Mouse (Mus musculus): ENCODE results near the gene Srgap1.
A peak's percentile ranks its signal among the peaks of the same experiment; 100 is the strongest.

The Srgap1 gene

GRCm38 (mm10) chr10:121961121-121961893, 85.8 kb downstream of the Srgap1 start:
- no peak for DNase-seq

- DNase-seq, result no peak
Measured at GRCm38 (mm10) chr10:121958741-121959140, 88.4 kb downstream of the Srgap1 start.

GRCm38 (mm10) chr10:121956505-121956904, 90.6 kb downstream of the Srgap1 start:
- no peak for DNase-seq

- no peak for DNase-seq
Measured at GRCm38 (mm10) chr10:121955730-121956129, 91.4 kb downstream of the Srgap1 start.

GRCm38 (mm10) chr10:121954877-121955276, 92.2 kb downstream of the Srgap1 start:
- no peak for DNase-seq

GRCm38 (mm10) chr10:121953041-121953440, 94.1 kb downstream of the Srgap1 start:
- no peak for DNase-seq

GRCm38 (mm10) chr10:121946173-121946572, 100.9 kb downstream of the Srgap1 start:
- no peak for DNase-seq

- DNase-seq, result no peak
Measured at GRCm38 (mm10) chr10:121931909-121932308, 115.2 kb downstream of the Srgap1 start.

- no peak for DNase-seq
Measured at GRCm38 (mm10) chr10:121926094-121926493, 121.0 kb downstream of the Srgap1 start.

GRCm38 (mm10) chr10:121919016-121919415, 128.1 kb downstream of the Srgap1 start:
- no peak for DNase-seq

- no peak for DNase-seq
Measured at GRCm38 (mm10) chr10:121918579-121918978, 128.5 kb downstream of the Srgap1 start.

- DNase-seq, result no peak
Measured at GRCm38 (mm10) chr10:121915530-121915929, 131.6 kb downstream of the Srgap1 start.

GRCm38 (mm10) chr10:121904137-121904536, 143.0 kb downstream of the Srgap1 start:
- peak; percentile 93 for DNase-seq

- peak; percentile 91 for DNase-seq
Measured at GRCm38 (mm10) chr10:121902651-121903050, 144.5 kb downstream of the Srgap1 start.

- peak; percentile 23 for DNase-seq
Measured at GRCm38 (mm10) chr10:121900772-121901171, 146.3 kb downstream of the Srgap1 start.

GRCm38 (mm10) chr10:121899706-121900105, 147.4 kb downstream of the Srgap1 start:
- DNase-seq, result peak; percentile 41

- DNase-seq, result peak; percentile 67
Measured at GRCm38 (mm10) chr10:121897835-121898370, 149.2 kb downstream of the Srgap1 start.

GRCm38 (mm10) chr10:121891390-121892067, 155.6 kb downstream of the Srgap1 start:
- peak; percentile 74 for DNase-seq

GRCm38 (mm10) chr10:121890061-121890460, 157.1 kb downstream of the Srgap1 start:
- peak; percentile 65 for DNase-seq

GRCm38 (mm10) chr10:121886805-121887204, 160.3 kb downstream of the Srgap1 start:
- DNase-seq, result peak; percentile 88

- peak; percentile 49 for DNase-seq
Measured at GRCm38 (mm10) chr10:121885512-121886218, 161.4 kb downstream of the Srgap1 start.

GRCm38 (mm10) chr10:121882461-121882860, 164.7 kb downstream of the Srgap1 start:
- peak; percentile 63 for DNase-seq

- DNase-seq, result no peak
Measured at GRCm38 (mm10) chr10:121878855-121879254, 168.3 kb downstream of the Srgap1 start.
